Mouse (Mus musculus) telencephalon, adult 2 months (tissue): ENCODE data around the gene Klf2.

Experiments used
- DNase-seq: peaks from one replicate; pipeline ENCODE4 v3.0.0-alpha.2; 2011; ENCODE audit warnings: low read depth, low spot score

The Klf2 gene

DNA sequence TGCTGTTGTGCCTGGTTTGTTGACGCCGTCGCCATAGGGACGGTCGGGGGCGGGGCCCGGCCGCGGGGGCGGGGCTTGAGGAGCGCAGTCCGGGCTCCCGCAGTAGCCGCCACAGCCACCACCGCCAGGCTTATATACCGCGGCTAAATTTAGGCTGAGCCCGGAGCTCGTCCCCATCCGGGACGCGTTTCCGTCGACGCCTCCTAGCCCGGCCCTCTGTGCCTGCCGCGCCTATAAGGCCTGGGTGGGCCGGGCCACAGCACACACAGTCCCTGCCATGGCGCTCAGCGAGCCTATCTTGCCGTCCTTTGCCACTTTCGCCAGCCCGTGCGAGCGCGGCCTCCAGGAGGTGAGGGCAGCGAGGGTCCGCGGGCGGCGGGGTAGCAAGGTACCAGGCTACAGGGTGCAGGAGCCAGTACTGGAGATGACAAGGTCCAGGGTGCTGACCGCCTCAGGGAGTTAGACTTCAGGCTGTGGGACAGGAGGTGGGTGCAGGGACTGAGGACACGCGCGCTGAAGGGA is at the start of gene Klf2:
TSS of gene Klf2 (plus strand) at position 233 of the 522 bp plus-strand sequence.
- DNase-seq, result peak; percentile 54

DNA sequence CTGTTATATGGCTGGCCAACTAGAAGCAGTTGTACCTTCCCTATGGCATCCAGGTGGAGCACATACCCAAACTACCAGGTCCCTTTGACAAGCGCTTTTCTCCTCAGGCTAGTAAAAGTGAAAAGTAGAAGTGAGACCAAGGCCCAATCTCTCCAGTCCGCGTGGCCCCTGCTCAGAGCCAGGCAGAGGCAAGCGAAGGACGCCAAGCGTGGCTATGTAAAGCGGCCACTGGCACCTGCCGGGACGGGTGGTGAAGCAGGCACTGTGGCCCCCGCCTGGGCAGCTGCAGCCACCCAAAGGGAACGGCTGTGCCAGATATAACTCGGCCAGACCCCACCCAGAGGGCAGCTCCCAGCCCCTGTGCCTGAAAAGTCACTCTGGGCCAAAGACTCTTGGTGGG is 48.2 kb upstream of the Klf2 start:
- DNase-seq, result no peak

DNA sequence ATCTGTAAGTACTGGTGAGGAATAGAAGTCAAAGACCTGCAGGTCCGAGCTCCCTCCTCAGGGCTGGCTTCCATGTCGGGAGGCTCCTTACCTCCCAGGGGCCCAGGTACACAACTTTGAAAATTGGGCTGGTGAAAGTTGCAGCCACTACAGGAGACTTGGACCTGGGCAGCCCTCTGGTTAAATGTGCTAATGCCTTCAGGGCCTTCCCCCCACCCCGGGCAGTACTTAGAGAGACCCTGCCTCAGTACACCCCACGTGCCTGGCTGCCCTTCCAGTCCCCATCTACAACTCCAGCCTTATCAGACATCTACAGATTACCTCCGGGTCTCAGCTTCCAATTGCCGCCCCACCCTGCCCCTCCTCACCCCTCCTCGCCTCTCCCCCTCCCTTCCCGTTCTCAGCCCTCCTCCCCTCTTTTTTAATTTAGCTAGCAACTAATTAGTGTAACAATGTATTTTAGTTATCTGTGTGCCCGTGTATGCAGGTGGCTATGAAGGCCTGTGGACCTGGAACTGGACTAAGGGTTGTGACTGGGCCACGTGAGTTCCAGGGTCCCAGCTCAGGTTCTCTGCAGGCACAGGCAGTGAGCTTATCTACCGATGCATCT is 47.7 kb upstream of the Klf2 start:
- DNase-seq, result no peak

DNA sequence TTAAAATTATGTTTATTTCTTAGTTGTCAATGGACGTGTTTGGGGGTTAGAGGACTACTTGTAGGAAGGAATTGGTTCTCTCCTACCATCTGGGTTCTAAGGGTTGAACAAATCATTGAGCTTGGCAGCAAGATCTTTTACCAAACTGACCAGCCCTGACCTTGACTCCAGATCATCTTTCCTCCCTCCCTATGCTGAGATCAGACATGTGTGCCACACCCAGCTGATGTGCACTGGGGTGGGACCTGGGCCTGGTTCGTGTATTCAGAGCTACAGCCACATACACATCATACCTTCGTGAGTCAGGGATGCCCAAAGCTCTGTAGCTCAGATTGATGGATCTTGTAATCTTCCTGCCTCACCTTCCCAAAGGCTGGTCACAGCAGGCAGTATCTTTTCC is 47.1 kb upstream of the Klf2 start:
- no peak for DNase-seq

- DNase-seq, result peak; percentile 18
These were observed 46.5 kb upstream of the Klf2 start for GRCm38 (mm10) chr8:72272361-72272760.

- no peak for DNase-seq
These were observed 45.6 kb upstream of the Klf2 start for GRCm38 (mm10) chr8:72273111-72273770.

DNA sequence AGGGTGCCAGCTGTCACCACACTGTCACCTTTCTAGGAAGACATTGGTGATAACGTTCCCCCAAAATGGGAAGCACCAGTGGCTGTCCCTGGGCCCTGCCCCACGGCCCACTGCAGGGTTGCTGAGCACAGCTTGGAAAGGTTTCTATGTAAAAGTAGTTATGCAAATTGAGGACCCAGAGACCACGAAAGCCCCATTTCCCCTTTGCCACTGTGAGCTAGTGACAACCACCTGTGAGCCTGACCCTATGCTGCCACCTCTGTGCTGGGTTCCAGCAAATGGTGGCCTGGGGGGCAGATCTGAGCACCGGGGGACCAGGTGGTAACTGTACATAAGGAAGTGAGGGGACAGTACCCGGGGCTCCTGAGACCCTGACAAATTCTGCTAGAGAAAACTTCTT is 45.0 kb upstream of the Klf2 start:
- no peak for DNase-seq

DNA sequence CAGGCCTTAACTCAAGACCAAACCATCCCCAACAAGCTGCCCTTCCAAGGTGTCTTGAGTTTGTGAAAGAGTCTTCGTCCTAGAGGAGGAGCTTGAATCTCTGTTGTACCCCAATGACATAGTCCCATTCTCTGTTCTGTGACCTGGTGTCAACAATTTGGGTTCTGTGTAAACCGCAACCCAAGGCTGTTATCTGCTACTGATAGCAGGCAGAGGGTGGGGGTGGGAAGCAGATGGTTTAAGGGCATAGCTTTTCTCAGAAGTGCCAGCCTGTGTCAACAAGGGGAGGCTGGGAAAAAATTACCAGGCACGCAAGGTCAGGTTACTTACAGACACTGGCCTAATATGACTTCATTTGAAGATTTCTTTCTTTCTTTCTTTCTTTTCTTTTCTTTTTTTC is 41.6 kb upstream of the Klf2 start:
- DNase-seq, result no peak

DNA sequence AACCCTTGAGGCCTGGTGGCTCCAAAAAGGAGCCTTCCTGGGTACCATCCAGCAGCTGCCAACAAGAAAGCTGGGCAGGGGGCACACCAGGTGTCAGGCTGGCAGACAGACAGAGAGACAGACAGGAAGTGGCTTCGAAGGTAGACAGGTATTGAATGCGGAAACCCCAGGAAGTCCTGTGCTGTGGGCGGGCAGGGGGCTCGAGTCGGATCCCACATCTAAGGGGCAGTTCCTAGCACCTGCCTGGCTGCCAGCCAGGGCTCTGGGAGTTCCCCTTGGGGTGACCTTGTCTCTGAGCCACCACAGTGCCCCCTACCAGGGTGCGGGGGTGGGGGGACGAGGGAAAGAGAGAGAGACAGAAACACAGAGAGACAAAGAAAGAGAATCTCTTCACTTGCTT is 39.7 kb upstream of the Klf2 start:
- no peak for DNase-seq

- DNase-seq, result no peak
These were observed 37.2 kb upstream of the Klf2 start for GRCm38 (mm10) chr8:72281634-72282033.

- DNase-seq, result no peak
These were observed 33.5 kb upstream of the Klf2 start for GRCm38 (mm10) chr8:72285285-72285684.

DNA sequence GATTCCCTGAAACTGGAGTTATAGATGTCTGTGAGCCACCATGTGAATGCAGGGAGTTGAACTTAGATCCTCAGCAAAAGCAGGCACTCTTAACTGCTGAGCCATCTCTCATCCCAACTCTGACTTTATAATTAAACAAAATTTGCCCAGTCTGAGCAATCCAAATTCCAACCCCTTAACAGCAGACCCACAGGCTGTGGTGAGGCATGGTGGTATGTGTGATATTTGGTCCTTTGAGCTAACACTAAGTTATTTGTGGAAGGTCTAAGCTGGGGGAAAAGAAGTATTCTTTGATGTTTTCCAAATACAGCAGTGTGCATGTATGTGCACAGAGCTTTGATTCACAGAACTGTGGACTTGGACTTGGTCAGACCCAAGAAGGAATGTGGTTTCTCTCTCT is 29.8 kb upstream of the Klf2 start:
- no peak for DNase-seq

- no peak for DNase-seq
These were observed 27.7 kb upstream of the Klf2 start for GRCm38 (mm10) chr8:72291104-72291503.

DNA sequence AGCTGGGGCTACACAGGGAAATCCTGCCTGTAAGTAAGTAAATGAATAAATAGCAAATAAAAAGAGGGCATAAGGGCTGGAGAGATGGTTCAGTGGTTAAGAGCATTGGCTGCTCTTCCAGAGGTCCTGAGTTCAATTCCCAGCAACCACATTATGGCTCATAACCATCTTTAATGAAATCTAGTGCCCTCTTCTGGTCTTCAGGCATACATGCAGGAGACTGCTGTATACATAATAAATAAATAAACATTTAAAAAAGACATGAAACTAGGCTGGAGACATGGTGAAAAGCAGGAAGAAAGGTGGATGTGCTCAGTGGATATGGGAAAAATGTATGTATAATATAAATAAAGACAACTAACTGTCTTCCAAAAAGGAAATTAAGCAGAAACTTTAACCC is 25.5 kb upstream of the Klf2 start:
- DNase-seq, result no peak

GRCm38 (mm10) chr8:72295125-72295524 is 23.7 kb upstream of the Klf2 start:
- no peak for DNase-seq

- DNase-seq, result peak; percentile 73
These were observed 23.2 kb upstream of the Klf2 start for GRCm38 (mm10) chr8:72295679-72296078.

DNA sequence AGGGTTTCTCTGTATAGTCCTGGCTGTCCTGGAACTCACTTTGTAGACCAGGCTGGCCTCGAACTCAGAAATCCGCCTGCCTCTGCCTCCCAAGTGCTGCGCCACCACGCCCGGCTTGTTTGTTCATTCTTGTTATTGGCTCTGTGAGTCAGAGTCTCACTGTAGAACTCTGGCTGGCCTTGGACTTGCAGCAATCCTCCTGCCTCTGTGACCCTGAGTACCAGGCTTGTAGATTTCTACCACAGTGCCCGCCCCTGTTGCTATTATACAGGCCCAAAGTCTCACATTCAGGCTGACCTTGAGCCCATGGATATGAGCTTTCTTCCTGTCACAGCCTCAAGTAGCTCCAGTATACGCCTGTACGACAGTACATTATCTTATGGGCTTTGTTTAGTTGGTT is 22.3 kb upstream of the Klf2 start:
- no peak for DNase-seq

DNA sequence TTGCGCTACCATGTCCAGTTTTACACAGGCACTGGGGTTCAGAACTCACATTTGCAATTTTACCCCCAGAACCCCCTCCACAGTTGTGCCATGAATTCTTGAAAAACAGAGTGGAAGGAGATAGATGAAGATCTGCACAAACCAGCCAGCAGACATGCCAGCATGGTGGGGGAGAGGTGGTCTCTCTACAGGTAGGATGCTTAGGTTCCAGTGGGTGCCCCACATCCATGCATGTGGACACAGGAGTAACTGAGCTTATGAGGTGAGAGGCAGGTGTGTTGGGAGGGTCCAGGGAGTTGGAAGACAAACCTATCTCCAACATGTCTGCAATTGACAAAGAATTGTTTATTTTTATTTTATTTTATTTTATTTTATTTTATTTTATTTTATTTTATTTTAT is 19.9 kb upstream of the Klf2 start:
- no peak for DNase-seq

- DNase-seq, result no peak
These were observed 18.0 kb upstream of the Klf2 start for GRCm38 (mm10) chr8:72300654-72301400.

GRCm38 (mm10) chr8:72301497-72301896 is 17.3 kb upstream of the Klf2 start:
- no peak for DNase-seq

- no peak for DNase-seq
These were observed 15.7 kb upstream of the Klf2 start for GRCm38 (mm10) chr8:72302986-72303612.

DNA sequence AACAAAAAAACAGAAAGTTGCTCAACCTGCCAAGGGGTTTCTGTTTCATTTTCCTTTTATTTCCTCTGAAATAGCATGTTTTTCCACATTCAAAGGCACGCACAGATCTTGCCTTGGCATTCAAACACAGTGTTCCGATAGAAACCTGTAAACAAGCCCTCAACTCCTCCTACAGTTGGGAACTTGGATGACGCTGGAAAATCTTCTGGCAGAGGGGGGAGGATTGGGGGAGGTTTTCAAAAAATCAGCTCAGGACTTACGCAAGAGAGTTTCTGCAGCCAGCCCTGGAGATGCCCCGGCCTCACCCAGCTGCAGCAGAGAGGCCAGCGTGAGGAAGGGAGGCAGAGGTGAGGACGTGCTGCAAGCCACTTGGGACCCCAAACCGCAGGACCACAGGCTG is 15.2 kb upstream of the Klf2 start:
- DNase-seq, result peak; percentile 72
